Mouse (Mus musculus) embryonic fibroblast, embryonic 13.5 days (primary cell): ENCODE results near the gene Pomc.

Experiments used
- CTCF ChIP-seq: IDR thresholded peaks from 2 replicates; pipeline ENCODE4 v1.5.1; 2011; ENCODE audit warnings: mild to moderate bottlenecking, control low read depth, low read length, moderate library complexity, borderline replicate concordance; ENCODE audit not compliant: insufficient read depth
- POLR2A ChIP-seq: IDR thresholded peaks from 2 replicates; pipeline ENCODE4 v1.6.1; 2011; ENCODE audit warnings: low read depth, mild to moderate bottlenecking, control low read depth, low read length, moderate library complexity

- TF ChIP-seq CTCF (no peak), POLR2A (no peak)
Observed at GRCm38 (mm10) chr12:3956351-3956750, 1.6 kb downstream of the Pomc start.
